Mouse (Mus musculus): ENCODE data around the gene Il1f8. TPM values are rescaled to one million over a fixed set of nuclear protein-coding genes. Genes with fewer than 3 reads are reported as not detected.

Il1f8 gene
- polyA plus RNA-seq, 1 experiment from 2014 or later: not detected

Other genes with a start within 250 kb of the Il1f8 start
- gene Hnmt, start 103.8 kb upstream of the Il1f8 start, polyA plus RNA-seq (2015; fragmentation: Nextera tagmentation; extraction: Ambion mirVana): 4.7 and 5.8 TPM in 2 replicates
- gene Tbpl2, start 56.6 kb upstream of the Il1f8 start, polyA plus RNA-seq (2015; fragmentation: Nextera tagmentation; extraction: Ambion mirVana): not detected in 2 replicates
- not detected in 2 replicates for gene Il1f9, start 33.3 kb downstream of the Il1f8 start, polyA plus RNA-seq (2015; fragmentation: Nextera tagmentation; extraction: Ambion mirVana)
- not detected in 2 replicates for gene Il1f6, start 62.3 kb downstream of the Il1f8 start, polyA plus RNA-seq (2015; fragmentation: Nextera tagmentation; extraction: Ambion mirVana)
- not detected in 2 replicates for gene Il1f5, start 123.8 kb downstream of the Il1f8 start, polyA plus RNA-seq (2015; fragmentation: Nextera tagmentation; extraction: Ambion mirVana)
- not detected in 2 replicates for gene Il1f10, start 138.0 kb downstream of the Il1f8 start, polyA plus RNA-seq (2015; fragmentation: Nextera tagmentation; extraction: Ambion mirVana)
- 0.16 and 0.44 TPM in 2 replicates for gene Il1rn, start 183.7 kb downstream of the Il1f8 start, polyA plus RNA-seq (2015; fragmentation: Nextera tagmentation; extraction: Ambion mirVana)
- 0.30 and 0.74 TPM in 2 replicates for gene Psd4, start 214.4 kb downstream of the Il1f8 start, polyA plus RNA-seq (2015; fragmentation: Nextera tagmentation; extraction: Ambion mirVana)

Data from hindbrain, embryonic 13.5 days (tissue).